11 mouse cellular contexts compared by ENCODE assay signal in genomic region chr5:118079354-118079753, GRCm38 (mm10). TPM values are rescaled to one million over a fixed set of nuclear protein-coding genes. Genes with fewer than 3 reads are reported as not detected.
DNase-seq lines count a peak whose midpoint lies in the region; ATAC-seq lines count a peak whose summit lies in the region.
"Had no signal": no experiment of that assay in that cellular context is flagged by ENCODE, and none has a peak within 500 bp of the region (broad histone marks: within the 10 kb centered on the region; RNA-seq: fewer than 3 reads in every experiment).

No protein-coding gene starts in this region.

- peaks cover 14% of the 10 kb centered on the region; the same call in 1 of the 2 replicates for H3K4me1 ChIP-seq in forebrain, embryonic 11.5 days (replicated peaks; ENCODE audit: control insufficient read depth, insufficient read depth, low read length)
- peaks cover 85% of the 10 kb centered on the region for H3K4me1 ChIP-seq in midbrain, embryonic 13.5 days (replicated peaks)

- H3K27me3 ChIP-seq in forebrain, embryonic 11.5 days (ENCODE audit: control insufficient read depth, insufficient read depth, low read length), result no peaks in the 10 kb centered on the region
- H3K27me3 ChIP-seq in midbrain, embryonic 13.5 days, result no peaks in the 10 kb centered on the region
- H3K27me3 ChIP-seq: liver, embryonic 13.5 days had no signal

- no peak overlapping the region for H3K4me2 ChIP-seq in forebrain, embryonic 11.5 days (ENCODE audit: low read depth, low read length, severe bottlenecking)
- H3K4me2 ChIP-seq in midbrain, embryonic 13.5 days (replicated peaks), result peak overlapping the region; percentile 9
- H3K4me2 ChIP-seq: liver, embryonic 13.5 days had no signal

- H3K27ac ChIP-seq in forebrain, embryonic 11.5 days (ENCODE audit: low read depth, low read length), result peak overlapping the region; percentile 44
- peak overlapping the region; percentile 72 for H3K27ac ChIP-seq in midbrain, embryonic 13.5 days
- H3K27ac ChIP-seq: liver, embryonic 13.5 days had no signal

- H3K9ac ChIP-seq in forebrain, embryonic 11.5 days (ENCODE audit: low read length), result no peak overlapping the region
- no peak overlapping the region; the same call in 1 of the 2 replicates for H3K9ac ChIP-seq in midbrain, embryonic 13.5 days (replicated peaks)
- H3K9ac ChIP-seq: liver, embryonic 13.5 days had no signal

- H3K36me3 ChIP-seq in forebrain, embryonic 11.5 days (ENCODE audit: control insufficient read depth, insufficient read depth, low read length), result peaks cover 4% of the 10 kb centered on the region; the same call in 1 of the 2 replicates
- peaks cover 25% of the 10 kb centered on the region for H3K36me3 ChIP-seq in midbrain, embryonic 13.5 days

- no peak overlapping the region for H3K4me3 ChIP-seq in forebrain, embryonic 11.5 days (ENCODE audit: low read depth, low read length)
- H3K4me3 ChIP-seq in midbrain, embryonic 13.5 days (replicated peaks), result no peak overlapping the region
- H3K4me3 ChIP-seq: liver, embryonic 13.5 days had no signal

- DNase-seq in frontal cortex, adult 2 months (ENCODE audit: extremely low spot score in 1 of 2, low spot score in 1 of 2), result peak; percentile 57 to 79
- DNase-seq in frontal cortex, postnatal 25 days (ENCODE audit: low spot score in 2 of 2), result no peak
- DNase-seq in 416B (ENCODE audit: low read depth), result peak; percentile 31
- no peak for DNase-seq in forebrain, embryonic 11.5 days (ENCODE audit: low spot score)
- DNase-seq in kidney, adult 11 months, result no peak
- DNase-seq in adrenal gland, adult 18-20 months (ENCODE audit: low spot score in 2 of 2), result no peak
- DNase-seq in lung, postnatal 36 days, result no peak
- DNase-seq: heart, postnatal 4 days; kidney, postnatal 36 days; liver, embryonic 13.5 days had no signal

- no peak for ATAC-seq in forebrain, embryonic 11.5 days (replicated peaks; ENCODE audit: low FRiP score)
- ATAC-seq in midbrain, embryonic 13.5 days, result peak; percentile 32

- WGBS in forebrain, embryonic 11.5 days, result 38% methylated on average over 6 of the region's 6 CpGs
- 16% methylated on average over 6 of the region's 6 CpGs for WGBS in midbrain, embryonic 13.5 days

- no peaks in the 10 kb centered on the region for H3K9me3 ChIP-seq in forebrain, embryonic 11.5 days (ENCODE audit: control insufficient read depth, low read length)
- H3K9me3 ChIP-seq in midbrain, embryonic 13.5 days, result no peaks in the 10 kb centered on the region
- H3K9me3 ChIP-seq: liver, embryonic 13.5 days had no signal

RNA-seq across cellular contexts. Expression of gene Tesc, which starts 51.8 kb away (rescaled TPM):
- polyA plus RNA-seq in frontal cortex, adult 2 months (2012; rRNA removed), result 56.2 and 60.6 TPM in 2 replicates
- 0.91 and 1.8 TPM in 2 replicates for polyA plus RNA-seq in forebrain, embryonic 11.5 days (2014; fragmentation: Nextera tagmentation; extraction: Ambion mirVana)
- polyA plus RNA-seq in midbrain, embryonic 13.5 days (2015; fragmentation: Nextera tagmentation; extraction: Ambion mirVana), result 2.9 TPM in 2 replicates
- total RNA-seq in adrenal gland, adult 18-20 months (2021), result 100 to 1,000 TPM; 149 to 166 TPM

Comparison
In these comparisons a context has a peak if more than half of its experiments do, and no peak if none do; other contexts are left out.
1. DNase-seq: peak in frontal cortex, adult 2 months (2 of 2) and 416B (single experiment); none in frontal cortex, postnatal 25 days (0 of 2), forebrain, embryonic 11.5 days (single experiment), kidney, adult 11 months (single experiment), adrenal gland, adult 18-20 months (0 of 2) and lung, postnatal 36 days (single experiment).
2. RNA of gene Tesc, which starts 51.8 kb away (polyA plus RNA-seq): 56.2 to 60.6 TPM in frontal cortex, adult 2 months; 2.9 TPM in midbrain, embryonic 13.5 days and 0.91 to 1.8 TPM in forebrain, embryonic 11.5 days; every median in the first group is over 10 times any median in the second.